Mouse (Mus musculus): ENCODE measurements around the gene Dnajc16.

DNA sequence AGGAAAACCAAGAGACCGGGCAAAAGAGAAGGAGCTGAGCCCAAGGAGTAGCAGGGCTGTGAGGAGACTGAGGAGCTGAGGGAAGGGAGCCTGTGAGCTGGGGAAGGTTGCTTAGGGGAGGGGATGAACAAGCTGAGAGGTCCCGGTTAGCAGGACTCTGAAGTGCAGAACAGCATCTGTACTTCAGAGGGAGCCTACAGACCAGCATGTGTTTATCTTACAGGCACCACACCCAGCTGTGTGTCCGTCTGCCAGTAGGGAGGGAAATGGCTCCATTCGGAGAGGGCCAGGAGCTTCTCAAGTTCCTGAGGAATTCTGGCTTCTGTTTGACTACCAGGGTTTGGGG, 38.7 kb downstream of the Dnajc16 start:
- TF ChIP-seq EP300 (IDR thresholded peaks at IDR 0.05) (no peak), CTCF (IDR thresholded peaks at IDR 0.05) (peak; percentile 39)
